Comparison of ENCODE assay signal across 11 mouse cellular contexts in genomic region chr2:25484901-25485647, GRCm38 (mm10). TPM values are rescaled to one million over a fixed set of nuclear protein-coding genes. Genes with fewer than 3 reads are reported as not detected.
DNase-seq lines count a peak whose midpoint lies in the region; ATAC-seq lines count a peak whose summit lies in the region.
"Had no signal": no experiment of that assay in that cellular context is flagged by ENCODE, and none has a peak within 500 bp of the region (broad histone marks: within the 10 kb centered on the region; RNA-seq: fewer than 3 reads in every experiment).

No protein-coding gene starts in this region.

- H3K4me3 ChIP-seq in stomach, embryonic 16.5 days (replicated peaks; ENCODE audit: low read length): no peak overlapping the region
- H3K4me3 ChIP-seq: heart, embryonic 13.5 days had no signal

- WGBS in stomach, embryonic 16.5 days: 52% methylated on average over 11 of the region's 11 CpGs

- no peak overlapping the region for H3K9ac ChIP-seq in stomach, embryonic 16.5 days (ENCODE audit: low read length)
- H3K9ac ChIP-seq: heart, embryonic 13.5 days had no signal

- H3K36me3 ChIP-seq in stomach, embryonic 16.5 days (ENCODE audit: control insufficient read depth, insufficient read depth, low read length): no peaks in the 10 kb centered on the region
- H3K36me3 ChIP-seq: heart, embryonic 13.5 days had no signal

- H3K4me2 ChIP-seq in stomach, embryonic 16.5 days (ENCODE audit: low read depth, low read length): no peak overlapping the region
- H3K4me2 ChIP-seq: heart, embryonic 13.5 days had no signal

- peak; percentile 34 for DNase-seq in gastrocnemius, adult 18-20 months (ENCODE audit: low spot score)
- DNase-seq in gastrocnemius, postnatal 4 days (ENCODE audit: low spot score in 2 of 2): no peak
- peak; percentile 95 for DNase-seq in cerebellum, adult 8-10 months
- DNase-seq in kidney, postnatal 14 days: peak; percentile 66
- no peak for DNase-seq in lung, adult 18-20 months
- no peak for DNase-seq in testis, postnatal 14 days (ENCODE audit: low spot score)
- no peak for DNase-seq in adrenal gland, postnatal 10 days

- H3K27ac ChIP-seq in stomach, embryonic 16.5 days (ENCODE audit: low read length): peak overlapping the region; percentile 59
- H3K27ac ChIP-seq: heart, embryonic 13.5 days had no signal

- peak; percentile 69 for ATAC-seq in stomach, embryonic 16.5 days (ENCODE audit: insufficient read depth, low FRiP score)

- no peaks in the 10 kb centered on the region for H3K9me3 ChIP-seq in stomach, embryonic 16.5 days (replicated peaks; ENCODE audit: control insufficient read depth, low read length)
- H3K9me3 ChIP-seq: heart, embryonic 13.5 days had no signal

- H3K27me3 ChIP-seq in stomach, embryonic 16.5 days (ENCODE audit: control insufficient read depth, insufficient read depth, low read length): no peaks in the 10 kb centered on the region

- no peaks in the 10 kb centered on the region for H3K4me1 ChIP-seq in stomach, embryonic 16.5 days (ENCODE audit: control insufficient read depth, insufficient read depth, low read length)
- H3K4me1 ChIP-seq: heart, embryonic 13.5 days had no signal

RNA-seq across cellular contexts. Expression of gene Lcn12, which starts 8.6 kb away (rescaled TPM):
- total RNA-seq in gastrocnemius, adult 18-20 months (2021): not detected
- total RNA-seq in gastrocnemius, postnatal 4 days (2021): not detected
- polyA plus RNA-seq in stomach, embryonic 16.5 days (2015; fragmentation: Nextera tagmentation; extraction: Ambion mirVana): not detected in 2 replicates
- total RNA-seq in adrenal gland, postnatal 10 days (2021): not detected
- polyA plus RNA-seq: embryonic facial prominence, embryonic 14.5 days; frontal cortex, adult 2 months; heart, embryonic 13.5 days had no signal

RNA-seq across cellular contexts. Expression of gene Ptgds, which starts 15.2 kb away (rescaled TPM):
- total RNA-seq in gastrocnemius, adult 18-20 months (2021): not detected
- total RNA-seq in gastrocnemius, postnatal 4 days (2021): 1 to 10 TPM; 2.9 to 3.9 TPM
- polyA plus RNA-seq in stomach, embryonic 16.5 days (2015; fragmentation: Nextera tagmentation; extraction: Ambion mirVana): 6.1 and 6.7 TPM in 2 replicates
- 1 to 10 TPM; 3.8 to 3.9 TPM for total RNA-seq in adrenal gland, postnatal 10 days (2021)

RNA-seq across cellular contexts. Expression of gene Fbxw5, which starts 15.5 kb away (rescaled TPM):
- 10 to 100 TPM; 81.5 to 84.3 TPM for total RNA-seq in gastrocnemius, adult 18-20 months (2021)
- 10 to 100 TPM; 62.5 to 71.4 TPM for total RNA-seq in gastrocnemius, postnatal 4 days (2021)
- polyA plus RNA-seq in stomach, embryonic 16.5 days (2015; fragmentation: Nextera tagmentation; extraction: Ambion mirVana): 76.5 and 86.0 TPM in 2 replicates
- 10 to 100 TPM; 73.1 to 88.8 TPM for total RNA-seq in adrenal gland, postnatal 10 days (2021)

RNA-seq across cellular contexts. Expression of gene C8g, which starts 16.4 kb away (rescaled TPM):
- 1 to 10 TPM; 2.0 to 2.1 TPM for total RNA-seq in gastrocnemius, adult 18-20 months (2021)
- total RNA-seq in gastrocnemius, postnatal 4 days (2021): 1 to 10 TPM in 1 of 2 experiments, under 1 TPM in 1; 0.74 to 1.2 TPM
- polyA plus RNA-seq in stomach, embryonic 16.5 days (2015; fragmentation: Nextera tagmentation; extraction: Ambion mirVana): 8.9 and 9.5 TPM in 2 replicates
- 10 to 100 TPM; 16.8 to 42.9 TPM for total RNA-seq in adrenal gland, postnatal 10 days (2021)

RNA-seq across cellular contexts. Expression of gene Paxx, which starts 24.2 kb away (rescaled TPM):
- total RNA-seq in gastrocnemius, adult 18-20 months (2021): 10 to 100 TPM; 13.7 to 15.1 TPM
- 10 to 100 TPM; 40.0 to 45.9 TPM for total RNA-seq in gastrocnemius, postnatal 4 days (2021)
- polyA plus RNA-seq in stomach, embryonic 16.5 days (2015; fragmentation: Nextera tagmentation; extraction: Ambion mirVana): 44.1 and 49.4 TPM in 2 replicates
- 10 to 100 TPM; 33.1 to 42.3 TPM for total RNA-seq in adrenal gland, postnatal 10 days (2021)

Comparison
In these comparisons a context has a peak if more than half of its experiments do, and no peak if none do; other contexts are left out.
1. DNase-seq: peak in gastrocnemius, adult 18-20 months (single experiment), cerebellum, adult 8-10 months (single experiment) and kidney, postnatal 14 days (single experiment); none in gastrocnemius, postnatal 4 days (0 of 2), lung, adult 18-20 months (0 of 2), testis, postnatal 14 days (single experiment) and adrenal gland, postnatal 10 days (single experiment).